Mouse (Mus musculus) kidney, postnatal 25 days (tissue): ENCODE data around the gene A830031A19Rik.

Source experiments
- DNase-seq, 2 experiments: peaks; one replicate each; pipeline ENCODE4 v3.0.0; 2021; ENCODE audit warnings: mixed read lengths in 2 of 2

Gene A830031A19Rik

DNA sequence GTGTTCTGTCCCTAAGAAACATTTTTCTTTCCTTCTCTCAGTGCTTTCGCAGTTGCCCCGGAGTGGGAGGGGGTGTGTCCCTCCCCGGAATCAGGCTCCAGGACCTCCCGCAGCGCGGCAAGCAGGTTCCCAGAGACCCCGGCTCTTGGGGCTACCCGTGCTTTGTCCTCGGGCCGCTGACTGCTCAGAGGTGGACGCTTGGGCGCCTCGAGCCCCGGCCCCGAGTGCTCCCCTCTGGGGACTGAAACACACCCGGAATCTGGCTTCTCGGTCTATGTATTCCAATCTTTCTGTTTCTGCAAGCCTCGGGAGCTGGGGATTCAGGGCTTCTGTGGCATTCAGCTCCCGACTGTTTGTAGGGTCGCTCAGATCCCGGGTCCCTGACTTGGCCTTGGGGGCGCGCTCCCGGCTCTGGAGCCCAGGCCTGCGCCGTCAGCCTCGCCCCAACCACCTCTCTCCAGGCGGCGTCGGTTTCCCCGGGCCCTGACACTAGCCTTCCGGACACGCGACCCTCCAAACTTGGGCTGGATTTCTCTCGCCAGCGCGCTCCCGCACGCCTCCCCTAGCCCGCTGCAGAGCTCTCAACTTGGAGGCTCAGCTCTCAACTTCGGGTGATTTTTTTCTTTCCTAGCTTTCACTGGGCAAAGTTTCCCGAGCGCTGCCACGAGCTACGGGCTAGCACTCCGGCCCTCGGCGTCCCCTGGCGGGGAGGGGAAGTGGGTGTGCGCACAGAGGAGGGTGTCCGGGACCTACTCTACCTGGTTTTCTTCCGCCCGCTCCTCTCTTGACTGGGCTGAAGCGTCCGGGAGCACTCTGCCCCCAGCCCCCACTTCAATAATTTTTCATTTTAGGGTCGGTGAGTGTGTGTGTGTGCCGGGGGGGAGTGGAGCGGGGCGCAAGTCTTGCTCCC lies 2.2 kb upstream of the A830031A19Rik start:
- peak; percentile 35 to 60 for DNase-seq

DNA sequence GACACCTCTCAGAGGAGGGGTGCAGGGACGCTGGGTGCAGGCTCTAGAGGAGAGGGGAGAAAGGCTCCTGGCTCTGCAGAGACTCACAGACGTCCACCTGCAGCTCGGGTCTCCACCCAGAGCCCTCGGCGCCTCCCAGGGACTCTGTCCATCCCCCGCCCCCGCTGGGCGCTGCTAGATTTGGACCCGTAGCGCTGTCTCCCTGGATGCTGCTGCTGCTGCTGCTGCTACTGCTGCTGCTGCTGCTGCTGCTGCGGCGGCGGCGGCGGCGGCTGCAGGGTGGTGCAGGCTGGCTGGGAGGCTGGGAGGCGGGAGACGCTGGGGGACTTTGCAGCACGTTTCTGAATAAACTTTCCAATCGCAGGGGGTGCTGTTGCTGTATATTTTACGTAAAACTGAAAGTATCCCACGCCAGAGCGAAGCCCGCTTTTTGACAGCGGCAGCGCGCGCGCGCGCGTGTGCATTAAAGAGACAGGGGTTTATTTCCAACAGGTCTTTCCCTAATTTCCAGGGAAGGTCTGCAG lies 1.3 kb upstream of the A830031A19Rik start:
- peak; percentile 39 to 59 for DNase-seq

DNA sequence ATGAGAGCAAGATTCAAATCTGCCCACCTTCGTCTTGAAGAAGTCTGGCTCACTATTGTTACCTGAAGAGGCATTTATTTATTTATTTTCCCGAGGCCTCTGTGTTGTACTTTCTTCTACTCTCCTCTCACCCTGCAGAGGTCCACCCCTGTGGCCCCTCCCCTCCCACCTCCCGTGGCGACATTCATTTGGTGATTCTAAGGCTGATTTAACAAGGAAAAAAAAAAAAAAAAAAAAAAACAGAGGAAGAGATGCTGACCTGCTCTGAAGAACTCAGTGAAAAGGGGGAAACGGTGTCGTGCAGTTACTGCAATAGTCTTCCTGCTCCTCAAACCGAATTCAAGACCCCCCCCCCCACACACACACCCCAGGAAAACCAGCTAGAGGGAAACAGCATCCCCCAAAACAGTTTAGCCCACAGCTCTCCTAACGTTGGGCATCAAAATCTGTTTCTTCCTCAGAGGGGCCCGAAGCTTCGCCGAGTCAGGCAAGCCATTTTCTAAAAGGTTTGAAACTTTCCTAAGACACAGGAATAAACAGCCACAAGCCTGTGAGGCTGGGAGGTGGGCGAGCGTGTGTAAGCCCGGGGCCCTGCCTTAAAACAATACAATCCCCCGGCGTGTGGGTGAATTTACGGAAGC lies 752 bp upstream of the A830031A19Rik start:
- DNase-seq = no peak

DNA sequence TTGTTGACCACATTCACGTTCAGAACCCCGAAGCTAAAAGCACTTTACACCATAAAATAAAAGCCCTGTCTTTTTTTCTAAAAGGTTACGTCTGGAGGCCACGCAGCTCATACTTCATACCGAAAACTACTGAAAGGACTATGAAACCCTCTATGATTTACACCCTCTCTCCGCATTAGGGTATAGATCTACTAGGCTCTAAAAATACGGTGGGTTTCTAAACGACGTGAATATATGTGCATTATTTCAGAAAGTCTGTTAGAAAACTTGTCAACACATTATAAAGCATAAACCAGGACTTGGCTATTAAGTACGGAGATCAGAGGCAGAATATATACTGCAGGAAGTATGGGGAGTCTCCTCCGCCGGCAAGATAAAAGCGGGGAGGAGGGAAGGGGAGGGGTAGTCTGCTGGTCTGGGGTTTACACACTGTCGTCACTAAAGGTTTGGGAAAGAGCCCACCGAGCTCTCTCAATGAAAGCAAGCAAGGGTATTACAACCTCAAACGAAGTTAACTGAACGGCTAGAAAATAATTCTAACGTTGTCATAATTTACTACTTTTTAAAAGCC lies 748 bp downstream of the A830031A19Rik start:
- no peak for DNase-seq

DNA sequence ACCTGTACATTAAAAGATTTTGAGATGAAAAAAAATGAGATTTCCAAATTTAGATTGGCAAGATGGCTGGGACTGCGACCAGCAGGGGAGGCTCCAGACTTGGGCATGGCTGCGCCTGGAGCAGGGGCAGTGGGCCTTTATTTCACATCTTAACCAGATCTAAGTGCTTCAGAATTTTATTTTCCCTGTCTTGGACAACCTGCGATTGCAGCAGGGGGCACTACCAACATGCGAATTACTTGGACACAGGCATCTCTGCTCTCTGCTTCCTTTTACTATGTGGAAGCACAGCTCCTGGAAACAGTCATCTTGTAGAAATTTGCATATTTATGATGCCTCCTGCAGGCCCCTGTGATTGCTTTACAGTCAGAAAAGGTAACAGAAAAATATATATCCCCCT lies 9.5 kb downstream of the A830031A19Rik start:
- no peak for DNase-seq

DNA sequence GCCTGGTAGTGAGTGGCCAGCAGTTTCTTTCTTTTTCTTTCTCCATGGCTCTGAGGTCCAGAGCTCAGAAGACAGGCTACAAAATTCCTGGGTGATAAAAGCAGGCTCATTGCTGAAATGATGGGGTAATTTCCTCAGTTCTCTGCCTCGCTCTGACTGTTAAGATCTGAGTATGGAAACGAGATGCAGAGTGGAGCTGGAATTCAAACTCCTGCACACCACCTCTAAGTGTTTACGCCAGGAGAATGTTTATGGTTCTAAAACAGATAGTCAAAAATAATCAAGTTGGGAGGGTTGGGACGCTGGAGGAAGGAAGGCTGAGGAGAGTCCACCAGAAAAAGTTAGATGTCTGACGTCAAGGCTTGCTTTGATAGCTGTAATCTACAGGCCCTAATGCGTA lies 10.6 kb downstream of the A830031A19Rik start:
- DNase-seq = no peak

DNA sequence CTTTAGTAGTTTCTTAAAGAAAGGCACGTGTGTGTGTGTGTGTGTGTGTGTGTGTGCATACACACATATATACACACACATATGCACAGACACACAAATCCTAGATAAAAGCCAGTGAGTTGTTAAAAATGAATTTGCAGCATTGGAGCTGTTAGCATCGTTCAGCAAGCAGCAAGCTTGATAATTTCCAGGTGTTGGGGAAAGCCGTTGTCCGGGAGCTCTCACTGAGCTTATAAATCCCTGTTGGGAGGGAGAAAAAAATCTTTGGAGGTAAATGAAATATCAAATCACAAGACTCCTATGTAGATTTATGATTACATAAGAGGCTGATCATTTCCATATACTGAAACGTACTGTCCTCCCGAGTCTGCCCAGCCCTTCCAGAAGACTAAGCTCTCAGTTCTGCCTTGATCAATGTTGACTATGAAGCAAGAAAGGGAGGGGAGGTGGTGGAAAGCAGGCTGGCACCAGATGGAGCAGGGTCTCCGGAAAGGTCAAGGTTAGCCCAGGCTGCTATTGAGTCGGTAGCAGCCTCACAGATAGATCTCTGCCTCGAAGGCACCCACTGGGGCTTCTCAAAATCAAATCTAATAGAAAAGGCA lies 12.3 kb downstream of the A830031A19Rik start:
- DNase-seq = no peak

DNA sequence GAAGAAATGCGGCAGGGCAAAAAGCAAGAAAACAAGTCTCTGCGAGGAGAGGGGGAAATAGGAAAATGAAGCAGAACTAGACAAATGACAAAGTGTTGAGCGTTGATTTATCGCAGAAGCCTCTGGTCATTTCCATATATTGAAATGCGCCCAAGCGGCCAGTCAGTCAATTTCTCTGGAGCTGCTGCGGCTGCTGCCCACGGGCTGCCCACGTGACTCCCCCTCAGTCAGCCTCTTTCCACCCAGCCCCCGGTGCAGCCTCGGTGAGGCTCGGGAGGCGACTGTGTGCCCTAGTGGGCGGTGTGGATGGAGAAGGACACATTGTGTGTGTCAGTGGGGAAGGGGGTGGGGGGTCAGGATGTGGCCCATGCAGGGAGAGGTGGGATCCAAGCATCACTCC lies 13.0 kb downstream of the A830031A19Rik start:
- no peak for DNase-seq

DNA sequence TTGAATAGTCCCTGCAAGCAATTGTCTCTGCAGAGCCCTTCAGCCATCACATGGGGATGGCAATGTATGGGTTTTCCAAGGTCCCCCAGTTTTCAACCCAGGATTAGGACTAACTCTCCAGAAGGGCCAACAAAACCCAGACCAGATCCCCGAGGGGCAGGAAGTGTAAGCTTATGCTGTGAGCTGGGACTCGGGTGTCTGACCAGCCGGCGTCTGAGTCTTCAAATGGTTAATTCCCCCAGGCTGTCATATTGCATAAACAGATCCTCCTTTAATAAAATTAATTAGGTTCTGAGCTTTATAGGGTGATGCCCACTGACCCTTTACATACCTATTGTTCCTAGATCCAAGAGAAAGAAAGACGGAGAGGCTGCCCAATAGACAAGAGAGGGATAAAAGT lies 14.4 kb downstream of the A830031A19Rik start:
- no peak for DNase-seq

DNA sequence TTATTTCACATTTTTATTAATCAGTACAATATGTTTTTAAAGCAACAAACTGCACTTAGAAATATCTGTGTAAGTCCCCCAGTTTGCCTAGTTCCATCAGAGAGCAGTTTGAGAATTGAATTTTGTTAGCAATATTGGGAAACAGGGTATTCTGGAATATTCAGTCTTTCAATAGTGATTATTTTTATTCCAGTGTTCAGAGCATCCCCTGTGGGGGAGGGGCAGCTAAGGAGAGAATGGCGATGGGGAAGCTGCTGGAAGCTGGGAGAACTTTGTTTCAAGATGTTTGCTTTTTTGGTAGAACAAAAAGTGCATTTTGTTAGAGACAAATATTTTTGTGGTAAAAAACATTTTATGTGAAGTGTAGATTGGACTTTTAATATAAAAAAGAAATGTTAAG lies 15.7 kb downstream of the A830031A19Rik start:
- DNase-seq = no peak

DNA sequence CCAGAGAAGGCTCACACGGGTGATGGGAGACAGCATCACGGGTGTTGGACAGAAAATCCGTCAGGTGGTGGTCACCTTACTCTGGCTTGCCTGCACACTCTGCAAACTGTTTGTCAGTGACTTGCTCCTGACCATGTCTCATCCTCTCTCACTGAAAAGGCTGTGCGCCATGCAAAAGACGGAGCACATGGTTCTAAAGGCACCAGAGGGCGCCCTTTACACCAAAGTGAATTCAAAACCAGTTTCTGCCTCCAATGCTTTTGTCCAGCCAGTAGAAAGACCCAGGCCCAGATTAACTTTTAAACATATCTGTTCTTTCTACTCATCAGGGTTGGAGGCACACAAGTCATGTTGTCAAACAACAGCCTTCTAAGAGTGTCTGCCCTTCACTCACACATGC lies 22.0 kb downstream of the A830031A19Rik start:
- DNase-seq = peak in 1 of 2 experiments; percentile 6

DNA sequence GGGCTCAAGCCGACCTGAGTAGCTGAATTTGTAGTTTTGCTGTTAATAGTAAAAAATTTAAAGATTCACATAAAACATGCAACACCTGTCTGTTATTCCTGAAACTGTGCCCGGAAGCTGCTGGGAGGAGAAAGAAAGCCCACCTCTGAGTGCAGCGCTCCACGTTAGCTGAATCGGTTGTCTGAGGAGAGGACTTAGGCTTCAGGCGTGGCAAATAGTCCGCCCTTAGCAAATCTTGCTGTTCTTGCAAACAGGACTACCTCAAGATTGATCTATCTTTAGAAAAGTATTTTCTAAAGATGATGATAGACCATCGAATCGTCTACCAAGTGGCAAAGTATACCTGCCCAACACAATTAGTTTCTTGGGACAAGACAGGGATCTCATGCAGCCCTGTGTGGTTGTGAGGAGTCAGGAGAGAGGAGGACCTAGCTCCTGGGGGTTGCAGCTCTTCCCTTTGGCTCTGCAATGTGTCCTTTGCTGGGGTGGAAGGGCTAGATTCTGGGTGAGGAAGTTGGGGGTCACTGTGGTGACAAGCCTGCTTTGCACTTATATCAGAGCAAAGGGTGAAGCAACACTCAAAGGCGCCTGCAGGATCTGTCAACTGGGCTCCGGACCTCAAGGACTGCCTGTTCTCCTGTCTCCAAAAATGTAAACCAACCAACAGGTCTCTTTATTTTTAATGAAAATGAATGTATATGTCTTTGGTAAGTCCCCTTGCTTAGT lies 24.7 kb downstream of the A830031A19Rik start:
- no peak for DNase-seq

DNA sequence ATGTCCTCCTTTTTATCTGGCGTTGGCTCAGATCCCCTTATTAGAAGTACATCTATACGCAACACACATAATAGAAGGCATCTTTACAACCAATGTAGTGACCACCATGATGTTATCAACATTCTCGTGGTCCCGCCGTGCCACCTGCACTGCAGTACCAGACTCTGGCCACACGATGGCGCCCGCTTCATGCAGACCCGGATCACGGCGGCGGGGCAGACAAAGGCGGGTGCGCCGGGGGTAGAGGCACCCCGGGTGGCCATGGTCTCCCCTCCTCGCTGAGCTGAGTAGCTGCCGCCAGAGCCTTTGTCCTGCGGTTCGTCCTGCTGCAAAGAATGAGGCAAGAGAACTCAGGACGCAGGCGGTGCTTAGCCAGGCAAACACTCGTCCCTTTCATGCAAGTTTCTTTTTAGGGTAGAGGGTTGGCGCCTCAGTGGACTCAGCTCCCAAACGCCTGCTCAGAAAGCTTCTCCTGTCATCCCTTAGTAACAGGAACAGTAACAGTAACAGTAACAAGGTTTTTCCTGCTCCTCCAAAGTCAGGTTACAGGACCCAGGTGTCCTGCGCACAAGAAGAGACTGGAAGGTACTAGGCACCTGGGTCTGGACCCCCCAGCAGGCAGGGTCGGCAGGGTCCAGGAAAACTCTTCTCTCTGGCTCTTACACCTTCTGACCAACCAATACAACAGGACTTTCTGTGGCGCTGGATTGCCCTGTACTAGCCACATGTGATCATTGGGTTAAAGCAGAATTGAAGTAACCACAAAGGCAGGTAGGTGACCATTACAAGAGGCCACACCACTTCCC lies 25.4 kb downstream of the A830031A19Rik start:
- peak; percentile 75 to 77 for DNase-seq

DNA sequence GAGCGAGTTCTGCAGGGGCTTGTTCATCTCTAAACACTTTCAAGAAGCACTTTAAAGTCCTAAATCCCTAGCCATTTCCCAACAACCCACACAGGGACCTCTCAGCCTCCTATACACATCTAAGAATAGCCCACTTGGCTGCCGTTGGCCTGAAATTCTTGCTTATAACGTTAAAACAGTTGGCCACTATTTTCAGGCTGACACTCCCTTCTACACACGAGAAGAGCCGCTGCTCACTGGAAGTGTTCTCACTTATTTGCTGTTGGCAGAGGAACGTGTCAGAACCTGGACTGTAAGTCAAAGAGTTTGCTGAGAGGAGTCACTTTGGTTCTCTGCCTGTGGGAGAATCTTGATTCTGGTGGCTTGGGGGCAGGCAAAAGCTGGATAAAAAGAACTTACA lies 30.8 kb downstream of the A830031A19Rik start:
- no peak for DNase-seq

DNA sequence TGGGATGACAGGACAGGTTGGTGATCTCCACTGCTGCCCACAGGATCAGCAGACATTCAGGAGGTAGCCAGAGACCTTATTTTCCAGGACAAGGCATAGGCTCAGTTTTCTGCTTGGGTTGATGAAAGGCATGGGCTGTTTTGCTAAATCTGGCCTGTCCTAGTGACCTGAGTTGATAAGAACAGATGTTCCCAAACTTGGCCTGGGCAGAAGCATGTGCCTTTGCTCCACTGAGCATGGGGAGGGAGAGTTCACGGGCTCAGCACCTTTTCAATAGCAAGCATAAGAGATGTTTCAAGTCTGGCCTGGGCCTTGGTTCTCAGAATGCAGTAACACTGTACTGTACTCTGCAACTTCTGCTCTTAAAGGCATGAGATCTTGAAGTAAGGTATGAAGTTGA lies 54.1 kb downstream of the A830031A19Rik start:
- DNase-seq = no peak

DNA sequence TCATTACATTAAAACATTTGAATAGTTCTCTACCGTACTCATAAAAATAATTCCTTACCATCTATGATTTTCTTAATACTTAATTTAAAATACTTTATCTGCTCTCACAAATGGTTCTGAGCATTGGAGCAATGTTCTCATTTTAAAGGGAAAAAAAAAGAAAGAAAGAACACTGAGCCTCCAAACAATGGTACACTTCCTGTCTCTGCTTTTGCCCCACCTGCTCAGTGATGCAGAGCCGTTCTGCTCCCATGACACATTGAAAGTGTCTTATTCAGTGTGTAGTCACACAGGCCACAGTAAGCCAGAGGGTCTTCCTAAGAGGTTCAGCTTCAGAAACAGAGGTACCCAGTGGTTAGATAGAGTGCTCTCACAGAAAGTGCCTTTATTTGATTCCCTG lies 56.1 kb downstream of the A830031A19Rik start:
- DNase-seq = no peak

DNA sequence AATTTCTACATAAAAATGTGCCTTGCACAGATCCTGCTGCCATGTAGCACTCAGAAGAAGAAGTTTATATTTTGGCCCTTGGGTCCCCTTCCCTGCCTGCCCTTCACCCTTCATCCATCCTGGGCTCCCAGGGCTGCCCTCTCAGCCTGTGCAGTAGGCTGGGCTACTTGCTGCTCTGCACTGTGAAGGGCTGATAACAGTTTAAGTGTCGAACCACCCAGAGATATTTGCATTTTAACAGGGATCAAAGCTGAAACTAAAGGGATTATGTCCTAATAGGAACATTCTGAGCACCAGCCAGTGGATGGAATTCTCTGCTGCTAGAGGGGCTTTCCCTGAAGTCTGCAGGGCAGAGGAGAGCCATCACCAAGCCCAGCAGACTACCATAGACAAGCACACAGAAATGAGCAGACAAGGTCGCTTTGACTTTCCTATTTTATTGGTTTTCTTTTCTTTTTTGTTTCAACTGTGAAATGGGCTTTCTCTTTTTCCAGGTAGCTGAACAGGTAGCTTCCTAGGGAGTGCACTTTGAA lies 58.1 kb downstream of the A830031A19Rik start:
- no peak for DNase-seq

DNA sequence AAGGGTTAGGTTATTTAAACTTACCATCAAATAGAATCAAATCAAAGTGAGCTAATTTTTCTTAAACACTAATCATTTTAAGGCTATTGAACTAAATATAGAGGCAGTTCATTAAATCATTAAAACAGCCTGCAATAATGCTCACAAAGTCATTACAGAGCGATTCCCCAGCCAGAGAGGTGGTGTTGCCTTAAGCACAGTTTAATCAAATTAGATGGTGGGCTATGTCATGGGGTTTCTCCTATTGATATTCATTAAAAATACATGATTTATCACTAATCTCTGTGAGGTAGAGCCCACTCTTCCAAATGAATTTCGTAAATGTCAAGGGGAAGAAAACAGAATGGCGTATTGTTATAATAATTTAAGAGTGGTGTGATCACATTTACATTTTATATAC lies 58.8 kb downstream of the A830031A19Rik start:
- no peak for DNase-seq

DNA sequence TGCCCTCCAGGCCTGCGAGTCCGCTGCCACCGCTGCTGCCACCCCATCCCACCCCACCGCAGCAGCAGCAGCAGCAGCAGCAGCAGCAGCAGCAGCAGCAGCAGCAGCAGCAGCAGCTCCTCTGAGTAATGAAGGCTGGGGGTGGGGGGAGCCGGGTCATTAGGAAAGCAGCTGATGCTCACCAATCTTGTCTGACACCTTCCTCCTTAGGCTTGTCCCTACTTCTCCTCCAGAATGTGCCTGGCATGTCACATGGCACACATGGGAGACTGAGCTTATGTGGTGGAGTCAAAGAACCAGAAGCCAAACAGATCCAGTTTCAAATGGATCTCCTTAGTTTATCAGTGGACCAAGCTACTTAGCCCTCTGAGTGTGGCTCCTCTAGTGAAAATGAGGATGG lies 60.2 kb downstream of the A830031A19Rik start:
- no peak for DNase-seq

DNA sequence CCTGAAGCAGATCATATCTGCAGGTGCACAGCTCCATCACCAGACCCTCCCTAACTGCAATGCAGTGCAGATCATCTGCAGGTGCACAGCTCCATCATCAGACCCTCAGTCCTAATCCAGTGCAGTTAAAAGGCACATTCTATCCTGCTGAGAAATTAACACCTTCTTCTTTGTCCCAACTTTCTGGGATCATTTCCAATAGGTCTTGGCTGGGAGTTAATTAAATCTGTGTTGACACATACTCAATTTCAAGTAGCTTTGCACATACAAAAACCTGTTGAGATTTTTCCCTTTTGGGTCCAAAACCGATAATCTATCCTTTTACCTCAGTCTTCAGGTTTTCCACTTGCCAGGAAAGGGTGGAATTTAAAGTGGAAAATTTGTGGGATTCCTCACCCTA lies 62.6 kb downstream of the A830031A19Rik start:
- DNase-seq = no peak

DNA sequence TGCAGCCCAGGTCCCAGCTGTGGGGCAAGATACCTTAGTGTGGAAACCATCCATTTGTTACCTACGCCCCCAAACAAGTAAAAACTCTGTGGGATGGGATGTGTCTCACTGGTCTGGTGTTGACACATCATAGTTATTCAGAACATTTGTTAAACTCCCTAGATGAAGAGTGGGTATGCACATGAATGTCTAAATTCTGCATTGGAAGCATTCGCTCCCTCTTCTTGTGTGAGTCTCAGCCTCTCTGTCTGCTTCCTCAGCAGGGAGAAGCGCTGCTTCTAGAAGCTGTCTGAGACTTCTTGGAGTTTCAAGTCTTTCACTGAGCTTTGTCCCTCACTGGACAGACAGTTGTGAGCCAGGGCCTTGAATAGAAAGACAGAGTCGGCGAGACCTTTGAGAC lies 65.9 kb downstream of the A830031A19Rik start:
- DNase-seq = no peak
